Comparison of ENCODE assay signal across 21 mouse cellular contexts in genomic region chr11:120831659-120832440, GRCm38 (mm10).
"Had no signal": no experiment of that assay in that cellular context is flagged by ENCODE, and none has a peak within 500 bp of the region (broad histone marks: within the 10 kb centered on the region; RNA-seq: fewer than 3 reads in every experiment).

No protein-coding gene starts in this region.

- ATAC-seq: hindbrain, postnatal 0 days; intestine, embryonic 16.5 days had no signal

- H3K4me3 ChIP-seq: heart, embryonic 10.5 days; heart, embryonic 12.5 days; hindbrain, embryonic 13.5 days; hindbrain, embryonic 15.5 days; kidney, embryonic 15.5 days; limb, embryonic 13.5 days; limb, embryonic 15.5 days; liver, embryonic 13.5 days; liver, embryonic 15.5 days had no signal

- H3K4me2 ChIP-seq: heart, embryonic 12.5 days; hindbrain, embryonic 13.5 days; hindbrain, embryonic 15.5 days; kidney, embryonic 15.5 days; limb, embryonic 13.5 days; limb, embryonic 15.5 days; liver, embryonic 13.5 days; liver, embryonic 15.5 days had no signal

- DNase-seq: heart, adult 18-20 months; heart, postnatal 10 days; kidney, adult 11 months; kidney, adult 2 months; kidney, adult 9 months; kidney, postnatal 14 days; kidney, postnatal 36 days; layer of hippocampus, adult 9-11 months; left cerebral cortex, postnatal 4 days; liver, embryonic 13.5 days had no signal

- H3K27ac ChIP-seq: hindbrain, embryonic 13.5 days; hindbrain, embryonic 15.5 days; hindbrain, postnatal 0 days; kidney, embryonic 15.5 days; kidney, postnatal 0 days; limb, embryonic 13.5 days; limb, embryonic 15.5 days; liver, embryonic 13.5 days; liver, embryonic 15.5 days had no signal

- H3K36me3 ChIP-seq: heart, embryonic 12.5 days; hindbrain, embryonic 13.5 days; hindbrain, embryonic 15.5 days; kidney, embryonic 15.5 days; limb, embryonic 13.5 days; liver, embryonic 13.5 days; liver, embryonic 15.5 days had no signal

- H3K27me3 ChIP-seq: heart, embryonic 12.5 days; hindbrain, embryonic 13.5 days; hindbrain, embryonic 15.5 days; kidney, embryonic 15.5 days; limb, embryonic 13.5 days; limb, embryonic 15.5 days; liver, embryonic 13.5 days; liver, embryonic 15.5 days had no signal

- H3K9ac ChIP-seq: heart, embryonic 12.5 days; hindbrain, embryonic 15.5 days; kidney, embryonic 15.5 days; limb, embryonic 15.5 days; liver, embryonic 13.5 days; liver, embryonic 15.5 days had no signal

- H3K4me1 ChIP-seq: limb, embryonic 13.5 days had no signal

- H3K9me3 ChIP-seq: heart, embryonic 10.5 days; heart, embryonic 12.5 days; hindbrain, embryonic 13.5 days; hindbrain, embryonic 15.5 days; kidney, embryonic 15.5 days; limb, embryonic 13.5 days; limb, embryonic 15.5 days; liver, embryonic 13.5 days; liver, embryonic 15.5 days had no signal
